Comparison of ENCODE assay signal across 21 mouse cellular contexts in the genomic region with DNA sequence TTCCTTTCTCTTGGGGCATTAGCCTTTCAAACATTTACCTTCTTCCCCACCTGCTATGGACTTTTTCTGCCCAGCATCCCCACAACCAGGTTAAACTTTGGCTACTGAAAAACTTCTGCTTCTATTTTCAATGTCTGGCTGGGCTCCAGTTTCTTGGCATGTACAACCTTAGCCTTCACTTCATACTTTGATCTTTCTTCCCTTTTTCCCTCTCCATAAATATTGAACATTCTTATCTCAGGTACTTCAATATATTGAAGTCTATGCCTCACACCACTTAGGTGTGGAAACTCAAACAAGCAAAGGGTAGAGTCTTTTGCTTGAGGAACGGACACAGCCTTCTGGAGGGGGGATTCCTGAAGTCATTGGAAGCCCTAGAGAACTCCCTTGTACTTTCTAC. TPM values are rescaled to one million over a fixed set of nuclear protein-coding genes. Genes with fewer than 3 reads are reported as not detected.
"Had no signal": no experiment of that assay in that cellular context is flagged by ENCODE, and none has a peak within 500 bp of the region (broad histone marks: within the 10 kb centered on the region; RNA-seq: fewer than 3 reads in every experiment).

No protein-coding gene starts in this region.

- H3K27me3 ChIP-seq: liver, embryonic 13.5 days; liver, embryonic 15.5 days; megakaryocyte, embryonic 14.5 days; midbrain, embryonic 13.5 days; midbrain, embryonic 15.5 days; neural tube, embryonic 12.5 days had no signal

- H3K4me2 ChIP-seq: liver, embryonic 11.5 days; liver, embryonic 13.5 days; liver, embryonic 15.5 days; midbrain, embryonic 11.5 days; midbrain, embryonic 13.5 days; midbrain, embryonic 15.5 days; neural tube, embryonic 12.5 days had no signal

- H3K4me3 ChIP-seq: liver, embryonic 13.5 days; liver, embryonic 15.5 days; megakaryocyte, embryonic 14.5 days; midbrain, embryonic 13.5 days; midbrain, embryonic 15.5 days; neural tube, embryonic 12.5 days had no signal

- H3K9ac ChIP-seq: liver, embryonic 13.5 days; liver, embryonic 15.5 days; liver, postnatal 0 days; midbrain, embryonic 13.5 days; midbrain, embryonic 15.5 days; neural tube, embryonic 12.5 days had no signal

- H3K4me1 ChIP-seq: liver, embryonic 13.5 days; liver, embryonic 15.5 days; megakaryocyte, embryonic 14.5 days; midbrain, embryonic 13.5 days; midbrain, embryonic 15.5 days; neural tube, embryonic 12.5 days had no signal

- DNase-seq: liver; liver, embryonic 13.5 days; liver, postnatal 0 days; lung, adult 2 months; lung, postnatal 36 days; retina, postnatal 1 day; right cerebral cortex, adult 18-20 months; right cerebral cortex, postnatal 25 days; right cerebral cortex, postnatal 4 days; spleen, adult 18-20 months; thymus, adult 18-20 months; thymus, postnatal 25 days; thymus, postnatal 4 days had no signal

- ATAC-seq: liver, postnatal 0 days; midbrain, embryonic 13.5 days; midbrain, embryonic 15.5 days had no signal

- H3K9me3 ChIP-seq: liver, embryonic 13.5 days; liver, embryonic 15.5 days; midbrain, embryonic 13.5 days; midbrain, embryonic 15.5 days; neural tube, embryonic 12.5 days had no signal

- H3K27ac ChIP-seq: liver, embryonic 13.5 days; liver, embryonic 15.5 days; macrophage; midbrain, embryonic 13.5 days; midbrain, embryonic 15.5 days; neural tube, embryonic 12.5 days had no signal

- H3K36me3 ChIP-seq: liver, embryonic 13.5 days; liver, embryonic 15.5 days; midbrain, embryonic 13.5 days; midbrain, embryonic 15.5 days; neural tube, embryonic 12.5 days had no signal

RNA-seq across cellular contexts. Expression of a gene that starts 16.4 kb away (rescaled TPM):
- polyA plus RNA-seq: macrophage had no signal
